Mouse (Mus musculus) neutrophil, adult 5-6 weeks (primary cell): ENCODE measurements at regions not wholly inside any gene's neighbourhood (a gene's known extent, or its start where the extent isn't known, plus 50 kb on each side); places are given as distances from the start of the nearest gene placed in this dataset.
A peak's percentile ranks its signal among the peaks of the same experiment; 100 is the strongest.

ENCODE experiments used
- ATAC-seq: fragments of 151-379, 151-347 bp; 2 replicates; pipeline ENCODE4 v1.8.0; 2017; ENCODE audit warnings: mild to moderate bottlenecking, moderate TSS enrichment; ENCODE audit not compliant: insufficient number of reproducible peaks, poor library complexity, low FRiP score, severe bottlenecking; ENCODE audit errors: extremely low read depth

- peak; percentile 81; the same call in 1 of the 2 replicates for ATAC-seq
Observed at GRCm38 (mm10) chr4:122122739-122123138, 500.8 kb upstream of the Gm12887 start.
